Mouse (Mus musculus) intestine, embryonic 14.5 days (tissue): ENCODE measurements around the gene Dpp4. TPM values are rescaled to one million over a fixed set of nuclear protein-coding genes. Genes with fewer than 3 reads are reported as not detected.

Source experiments
- ATAC-seq: fragments of 200-750 bp; cut with Nextera tagmentation; replicated peaks from 2 replicates; pipeline ENCODE4 v1.8.0; 2017; ENCODE audit warnings: low read depth, moderate number of reproducible peaks, moderate TSS enrichment, moderate library complexity; ENCODE audit not compliant: low FRiP score, low TSS enrichment
- DNase-seq: peaks from one replicate; pipeline ENCODE4 v3.0.0-alpha.2; 2018; ENCODE audit warnings: low spot score
- H3K27ac ChIP-seq: fragments of 300-500 bp; sonication (generic); 2 replicates; pipeline ENCODE4 v1.5.1; 2014; ENCODE audit warnings: low read depth, mild to moderate bottlenecking, control low read depth
- H3K27me3 ChIP-seq: fragments of 300-500 bp; sonication (generic); replicated peaks from 2 replicates; pipeline ENCODE4 v1.6.1; 2014; ENCODE audit warnings: low read length, control low read depth; ENCODE audit not compliant: control insufficient read depth, insufficient read depth
- H3K36me3 ChIP-seq: fragments of 300-500 bp; sonication (generic); 2 replicates; pipeline ENCODE4 v1.6.1; 2014; ENCODE audit warnings: low read length, control low read depth; ENCODE audit not compliant: control insufficient read depth, insufficient read depth
- H3K4me1 ChIP-seq: fragments of 300-500 bp; sonication (generic); replicated peaks from 2 replicates; pipeline ENCODE4 v1.6.1; 2014; ENCODE audit warnings: low read length, control low read depth, mixed read lengths; ENCODE audit not compliant: control insufficient read depth, insufficient read depth
- H3K4me2 ChIP-seq: fragments of 300-500 bp; sonication (generic); 2 replicates; pipeline ENCODE4 v1.6.1; 2014; ENCODE audit warnings: low read length
- H3K4me3 ChIP-seq: fragments of 300-500 bp; sonication (generic); 2 replicates; pipeline ENCODE4 v1.5.1; 2014; ENCODE audit warnings: low read depth, low read length, control low read depth, mixed read lengths
- H3K9ac ChIP-seq: fragments of 300-500 bp; sonication (generic); 2 replicates; pipeline ENCODE4 v1.6.1; 2014; ENCODE audit warnings: mild to moderate bottlenecking, low read length
- H3K9me3 ChIP-seq: fragments of 300-500 bp; sonication (generic); 2 replicates; pipeline ENCODE4 v1.6.1; 2016; ENCODE audit warnings: low read length, control low read depth; ENCODE audit not compliant: control insufficient read depth
- WGBS: fragments of 180-500 bp; shearing (Covaris S2); extraction: QIAGEN DNeasy Blood & Tissue Kit; methylation state at CpG from one replicate; pipeline ENCODE4 v1.1.7; 2014; 5-methylcytosine and 5-hydroxymethylcytosine counted together
- polyA plus RNA-seq: library from polyadenylated mRNA; unstranded; fragments of >200 nt; fragmentation: Nextera tagmentation; extraction: Ambion mirVana; gene quantifications from 2 replicates; pipeline ENCODE4 v1.2.1, GENCODE M21; 2014

Gene Dpp4
- polyA plus RNA-seq, 1 experiment from 2014 or later: 69.8 TPM

DNA sequence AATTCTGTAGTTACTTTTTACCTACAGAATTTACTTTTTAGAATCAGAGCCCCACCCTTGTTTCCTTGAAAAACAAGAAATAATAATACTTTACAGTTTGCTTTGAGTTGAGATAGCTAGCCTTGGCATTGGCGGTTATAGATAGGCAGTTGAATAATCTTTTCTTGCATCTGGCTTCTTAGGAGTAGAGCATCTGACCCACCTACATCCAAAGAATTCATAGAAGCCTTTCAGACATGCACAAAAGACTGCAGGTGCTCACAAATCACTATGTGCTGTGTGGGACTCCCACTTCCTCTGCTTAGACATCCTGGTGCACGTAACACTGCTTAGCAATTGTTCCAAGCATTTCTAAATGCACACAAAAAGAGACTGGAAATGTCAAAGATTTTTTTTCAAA is 127.0 kb downstream of the Dpp4 start:
- DNase-seq (no peak), ATAC-seq (no peak)
- no peaks in the 10 kb centered on the region for H3K4me1 ChIP-seq
- H3K36me3 ChIP-seq: no peaks in the 10 kb centered on the region
- 87% methylated on average over 2 of the region's 2 CpGs for WGBS
- H3K27me3 ChIP-seq: no peaks in the 10 kb centered on the region
- H3K4me3 ChIP-seq: no peak overlapping the region
- H3K27ac ChIP-seq: no peak overlapping the region
- no peak overlapping the region for H3K4me2 ChIP-seq
- no peak overlapping the region for H3K9ac ChIP-seq
- H3K9me3 ChIP-seq: no peaks in the 10 kb centered on the region

Other genes with a start within 250 kb of the Dpp4 start
- 0.58 and 22.4 TPM in 2 replicates for gene Gcg, start 71.4 kb upstream of the Dpp4 start, polyA plus RNA-seq
- gene Fap, start 161.8 kb upstream of the Dpp4 start, polyA plus RNA-seq: 14.2 and 16.5 TPM in 2 replicates
- gene Ifih1, start 234.0 kb upstream of the Dpp4 start, polyA plus RNA-seq: 5.5 and 6.9 TPM in 2 replicates